Mouse (Mus musculus) MEL (cell line): Measurements from ENCODE around the gene Ggt7. TPM values are rescaled to one million over a fixed set of nuclear protein-coding genes. Genes with fewer than 3 reads are reported as not detected.

Experiments
- DNase-seq: peaks from one replicate; pipeline ENCODE4 v3.0.0; 2011; ENCODE audit warnings: low read depth, low spot score
- H3K27ac ChIP-seq: 2 replicates; pipeline ENCODE4 v1.5.1; 2012; ENCODE audit warnings: low read depth, mild to moderate bottlenecking, control low read depth, low read length, moderate library complexity; ENCODE audit not compliant: control insufficient read depth
- H3K27me3 ChIP-seq, 2 experiments: fragments of 150-350 bp in 1 of 2; sonication (generic) in 1 of 2; 2 replicates each; pipeline ENCODE4 v1.6.1; 2012; ENCODE audit warnings: low read length in 2 of 2, mild to moderate bottlenecking in 2 of 2, improper control_type of control experiment in 1 of 2, moderate library complexity in 1 of 2; ENCODE audit not compliant: insufficient read depth in 2 of 2, control insufficient read depth in 1 of 2
- H3K36me3 ChIP-seq, 2 experiments: 2 replicates each; pipeline ENCODE4 v1.6.1; 2012 to 2014; ENCODE audit warnings: low read length in 2 of 2, improper control_type of control experiment in 1 of 2, inconsistent platforms in 1 of 2, mild to moderate bottlenecking in 1 of 2; ENCODE audit not compliant: insufficient read depth in 2 of 2, control insufficient read depth in 1 of 2
- H3K4me1 ChIP-seq, 2 experiments: fragments of 150-350 bp in 1 of 2; sonication (generic) in 1 of 2; 2 replicates each; pipeline ENCODE4 v1.6.1; 2012; ENCODE audit warnings: low read length in 2 of 2, improper control_type of control experiment in 1 of 2, mild to moderate bottlenecking in 1 of 2; ENCODE audit not compliant: insufficient read depth in 2 of 2, control insufficient read depth in 1 of 2
- H3K4me3 ChIP-seq, 2 experiments: fragments of 150-350 bp in 1 of 2; sonication (generic) in 1 of 2; 2 replicates each; pipeline ENCODE4 v1.5.1; 2012; ENCODE audit warnings: low read depth in 2 of 2, low read length in 2 of 2, mild to moderate bottlenecking in 2 of 2, moderate library complexity in 2 of 2, control low read depth in 1 of 2, improper control_type of control experiment in 1 of 2; ENCODE audit not compliant: control insufficient read depth in 1 of 2, insufficient read depth in 1 of 2
- H3K79me2 ChIP-seq: 2 replicates; pipeline ENCODE4 v1.6.1; 2012; ENCODE audit warnings: mild to moderate bottlenecking, low read length, moderate library complexity; ENCODE audit not compliant: control insufficient read depth, poor library complexity, insufficient read depth
- H3K9ac ChIP-seq: 2 replicates; pipeline ENCODE4 v1.6.1; 2012; ENCODE audit warnings: low read depth, mild to moderate bottlenecking, control low read depth, low read length, moderate library complexity; ENCODE audit not compliant: control insufficient read depth, poor library complexity, severe bottlenecking
- H3K9me3 ChIP-seq: fragments of 150-350 bp; sonication (generic); replicated peaks from 2 replicates; pipeline ENCODE4 v1.6.1; 2012; ENCODE audit warnings: mild to moderate bottlenecking, low read length, improper control_type of control experiment, moderate library complexity; ENCODE audit not compliant: insufficient read depth
- CHD2 ChIP-seq: IDR thresholded peaks from 2 replicates; pipeline ENCODE4 v1.6.1; 2011; ENCODE audit warnings: low read length, improper control_type of control experiment
- CTCF ChIP-seq, 3 experiments: IDR thresholded peaks in 2 of 3; conservative IDR thresholded peaks in 1 of 3; 2 replicates each; pipeline ENCODE4 v1.5.1; 2011 to 2012; ENCODE audit warnings: low read length in 3 of 3, low read depth in 2 of 3, mild to moderate bottlenecking in 2 of 3, improper control_type of control experiment in 1 of 3, inconsistent platforms in 1 of 3, mixed read lengths in 1 of 3, moderate library complexity in 1 of 3; ENCODE audit not compliant: control insufficient read depth in 1 of 3, insufficient read depth in 1 of 3, poor library complexity in 1 of 3, severe bottlenecking in 1 of 3
- MAFK ChIP-seq: IDR thresholded peaks from 2 replicates; pipeline ENCODE4 v1.6.1; 2011; ENCODE audit warnings: low read depth, mild to moderate bottlenecking, low read length, improper control_type of control experiment, borderline replicate concordance
- MAZ ChIP-seq: IDR thresholded peaks from 2 replicates; pipeline ENCODE4 v1.6.1; 2012; ENCODE audit warnings: low read depth, mild to moderate bottlenecking, inconsistent platforms, low read length, improper control_type of control experiment
- MEF2A ChIP-seq: IDR thresholded peaks from 2 replicates; pipeline ENCODE4 v1.6.1; 2014; ENCODE audit warnings: low read depth, mild to moderate bottlenecking, inconsistent platforms, low read length, improper control_type of control experiment; ENCODE audit not compliant: poor library complexity, insufficient replicate concordance, severe bottlenecking; ENCODE audit errors: extremely low read depth
- MXI1 ChIP-seq: IDR thresholded peaks from 2 replicates; pipeline ENCODE4 v1.6.1; 2011; ENCODE audit warnings: mild to moderate bottlenecking, low read depth, low read length, improper control_type of control experiment
- MYB ChIP-seq: IDR thresholded peaks from 2 replicates; pipeline ENCODE4 v1.6.1; 2011; ENCODE audit warnings: mild to moderate bottlenecking, low read depth, low read length, improper control_type of control experiment
- NELFE ChIP-seq: IDR thresholded peaks from 2 replicates; pipeline ENCODE4 v1.6.1; 2011; ENCODE audit warnings: low read depth, low read length, improper control_type of control experiment
- POLR2A ChIP-seq, 2 experiments: IDR thresholded peaks; 2 replicates each; pipeline ENCODE4 v1.6.1; 2011 to 2012; ENCODE audit warnings: low read length in 2 of 2, mild to moderate bottlenecking in 2 of 2, control low read depth in 1 of 2, improper control_type of control experiment in 1 of 2, low read depth in 1 of 2, moderate library complexity in 1 of 2; ENCODE audit not compliant: control insufficient read depth in 1 of 2, insufficient read depth in 1 of 2, poor library complexity in 1 of 2
- POLR2AphosphoS2 ChIP-seq: IDR thresholded peaks from 2 replicates; pipeline ENCODE4 v1.6.1; 2011; ENCODE audit warnings: low read length, improper control_type of control experiment
- RAD21 ChIP-seq: IDR thresholded peaks from 2 replicates; pipeline ENCODE4 v1.6.1; 2011; ENCODE audit warnings: mild to moderate bottlenecking, low read depth, low read length, improper control_type of control experiment
- RCOR1 ChIP-seq: IDR thresholded peaks from 2 replicates; pipeline ENCODE4 v1.6.1; 2012; ENCODE audit warnings: low read depth, mild to moderate bottlenecking, inconsistent platforms, low read length, improper control_type of control experiment
- SIN3A ChIP-seq: IDR thresholded peaks from 2 replicates; pipeline ENCODE4 v1.6.1; 2012; ENCODE audit warnings: low read length, improper control_type of control experiment, inconsistent platforms
- SMC3 ChIP-seq: IDR thresholded peaks from 2 replicates; pipeline ENCODE4 v1.6.1; 2011; ENCODE audit warnings: low read depth, low read length, improper control_type of control experiment
- USF2 ChIP-seq, 2 experiments: IDR thresholded peaks; 2 replicates each; pipeline ENCODE4 v1.6.1; 2011 to 2012; ENCODE audit warnings: improper control_type of control experiment in 2 of 2, low read length in 2 of 2, borderline replicate concordance in 1 of 2, inconsistent platforms in 1 of 2, low read depth in 1 of 2, mild to moderate bottlenecking in 1 of 2; ENCODE audit not compliant: insufficient read depth in 1 of 2
- ZC3H11A ChIP-seq: IDR thresholded peaks from 2 replicates; pipeline ENCODE4 v1.6.1; 2012; ENCODE audit warnings: low read depth, mild to moderate bottlenecking, inconsistent platforms, low read length, improper control_type of control experiment
- ZKSCAN1 ChIP-seq: IDR thresholded peaks from 2 replicates; pipeline ENCODE4 v1.6.1; 2012; ENCODE audit warnings: low read depth, mild to moderate bottlenecking, inconsistent platforms, low read length, improper control_type of control experiment, moderate library complexity
- ZNF384 ChIP-seq: IDR thresholded peaks from 2 replicates; pipeline ENCODE4 v1.6.1; 2012; ENCODE audit warnings: low read depth, mild to moderate bottlenecking, inconsistent platforms, low read length, improper control_type of control experiment
- polyA plus RNA-seq, 2 experiments: library from polyadenylated mRNA; stranded (reverse) in 1 of 2; unstranded in 1 of 2; fragments of >175 nt in 1 of 2; fragments of >200 nt in 1 of 2; gene quantifications; 2 replicates each; pipeline versions ENCODE4 v1.2.1 to v1.2.4; 2012; ENCODE audit warnings: low replicate concordance in 2 of 2, low read depth in 1 of 2; ENCODE audit not compliant: insufficient read length in 2 of 2, insufficient read depth in 1 of 2, missing spikeins in 1 of 2
- total RNA-seq: library from RNA; depleted of rRNA; stranded (reverse); fragments of 300-350 nt; gene quantifications from 2 replicates; pipeline ENCODE4 v1.2.3, GENCODE M21; 2012

Gene Ggt7
- total and polyA plus RNA-seq, 3 experiments: 1.8 to 2.1 TPM; not detected in 1

DNA sequence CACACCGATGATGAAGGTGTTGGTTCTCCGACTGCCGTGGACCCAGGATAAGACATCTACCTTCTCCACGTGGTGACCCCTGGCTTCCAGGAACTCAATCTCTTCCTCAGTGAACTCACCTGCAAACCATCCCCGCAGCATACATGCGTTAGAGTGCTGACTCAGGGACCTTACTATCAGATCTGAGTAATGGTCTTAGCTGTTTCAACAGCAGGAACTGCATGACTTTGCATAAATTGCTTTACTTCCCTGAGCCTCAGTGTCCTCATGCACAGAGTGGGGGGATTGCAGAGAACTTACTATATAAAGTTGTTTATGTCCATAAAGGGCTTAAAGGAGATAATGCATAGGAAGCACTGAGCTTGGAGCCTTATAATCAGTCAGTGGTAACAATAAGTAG is 27.0 kb downstream of the Ggt7 start (continued):
- TF ChIP-seq ZNF384: no peak
- TF ChIP-seq MEF2A: no peak
- TF ChIP-seq MAFK: peak; percentile 90
- no peak for TF ChIP-seq POLR2AphosphoS2
- TF ChIP-seq USF2 (IDR thresholded peaks at IDR 0.05; ENCODE audit: borderline replicate concordance in 1 of 2, insufficient read depth in 1 of 2, low read depth in 1 of 2, low read length in 2 of 2): no peak
- no peak for TF ChIP-seq MYB
- TF ChIP-seq RCOR1: 0 out of 2 replicates have a peak, but pooled peaks have one; percentile 11
- TF ChIP-seq MAZ: no peak
- TF ChIP-seq ZKSCAN1: no peak
- no peak for TF ChIP-seq POLR2A (IDR thresholded peaks at IDR 0.05; ENCODE audit: control insufficient read depth in 1 of 2, insufficient read depth in 1 of 2, low read depth in 1 of 2, low read length in 2 of 2, poor library complexity in 1 of 2)
- TF ChIP-seq SIN3A: 0 out of 2 replicates have a peak, but pooled peaks have one; percentile 37

DNA sequence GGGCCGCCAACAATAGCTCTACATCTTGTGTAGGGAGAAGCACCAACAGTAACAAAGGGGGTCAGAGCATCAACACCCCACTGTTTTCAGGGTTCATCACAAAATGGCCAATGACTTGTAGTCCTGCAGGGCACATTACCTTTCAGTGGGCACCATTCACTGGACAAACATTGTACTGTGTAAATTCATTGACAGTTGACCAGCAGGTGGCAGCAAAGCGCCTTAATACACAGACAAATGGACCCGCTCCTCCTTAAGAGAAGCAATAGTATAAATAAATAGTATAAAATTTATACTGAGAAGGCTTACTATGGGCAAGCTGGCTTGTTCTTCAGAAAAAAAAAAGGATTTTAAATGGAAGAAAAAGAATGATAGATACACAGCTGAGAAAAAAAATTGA is 36.0 kb downstream of the Ggt7 start:
- Histone ChIP-seq H3K27me3 (no peaks in the 10 kb centered on the region), H3K36me3 (no peaks in the 10 kb centered on the region), H3K79me2 (no peaks in the 10 kb centered on the region), H3K9ac (no peak overlapping the region), H3K4me1 (no peaks in the 10 kb centered on the region), H3K9me3 (no peaks in the 10 kb centered on the region), H3K4me3 (no peak overlapping the region), H3K27ac (no peak overlapping the region)
- TF ChIP-seq SIN3A (peak; percentile 43; the same call in 1 of the 2 replicates), RAD21 (peak; percentile 84), NELFE (no peak), CHD2 (no peak), SMC3 (peak; percentile 78), MXI1 (no peak), USF2 (IDR thresholded peaks at IDR 0.05; ENCODE audit: borderline replicate concordance in 1 of 2, insufficient read depth in 1 of 2, low read depth in 1 of 2, low read length in 2 of 2) (no peak), ZC3H11A (peak; percentile 71), CTCF (IDR thresholded peaks at IDR 0.05 in 2 of 3, conservative IDR thresholded peaks at IDR 0.05 in 1 of 3; ENCODE audit: control insufficient read depth in 1 of 3, insufficient read depth in 1 of 3, low read depth in 2 of 3, low read length in 3 of 3, poor library complexity in 1 of 3, severe bottlenecking in 1 of 3) (peak; percentile 48 to 85 (median 69))
- DNase-seq: peak; percentile 86
